In genomic region chr2:105398636-105399084, GRCm38 (mm10) we compare ENCODE assay signal across 8 mouse cellular contexts. TPM values are rescaled to one million over a fixed set of nuclear protein-coding genes. Genes with fewer than 3 reads are reported as not detected.
A peak's percentile ranks its signal among the peaks of the same experiment; 100 is the strongest.
DNase-seq lines count a peak whose midpoint lies in the region; ATAC-seq lines count a peak whose summit lies in the region.

No protein-coding gene starts in this region.

- peaks cover 15% of the 10 kb centered on the region for H3K4me1 ChIP-seq in forebrain, embryonic 14.5 days (ENCODE audit: control insufficient read depth, insufficient read depth, low read length)
- H3K4me1 ChIP-seq in hindbrain, embryonic 16.5 days (ENCODE audit: control insufficient read depth, insufficient read depth, low read depth, low read length) = peaks cover 8% of the 10 kb centered on the region
- peaks cover 57% of the 10 kb centered on the region for H3K4me1 ChIP-seq in liver, embryonic 12.5 days

- peak; percentile 33 for DNase-seq in gastrocnemius, adult 18-20 months (ENCODE audit: low spot score)
- DNase-seq in gastrocnemius, postnatal 25 days = no peak
- peak; percentile 51 for DNase-seq in forebrain, embryonic 14.5 days (ENCODE audit: low spot score)
- DNase-seq in naive thymus-derived CD4-positive, alpha-beta T cell, adult 2 months (ENCODE audit: low read depth) = peak; percentile 61
- peak; percentile 47 for DNase-seq in urinary bladder, postnatal 14 days (ENCODE audit: low spot score)

- no peaks in the 10 kb centered on the region for H3K27me3 ChIP-seq in forebrain, embryonic 14.5 days (replicated peaks; ENCODE audit: control insufficient read depth, insufficient read depth, low read length)
- no peaks in the 10 kb centered on the region; the same call in 1 of the 2 replicates for H3K27me3 ChIP-seq in hindbrain, embryonic 16.5 days (replicated peaks; ENCODE audit: control insufficient read depth, insufficient read depth, low read length)
- H3K27me3 ChIP-seq in liver, embryonic 12.5 days (replicated peaks) = peaks cover 19% of the 10 kb centered on the region

- H3K9me3 ChIP-seq in forebrain, embryonic 14.5 days (replicated peaks; ENCODE audit: control insufficient read depth, low read length) = no peaks in the 10 kb centered on the region
- H3K9me3 ChIP-seq in hindbrain, embryonic 16.5 days (ENCODE audit: control insufficient read depth, low read length) = no peaks in the 10 kb centered on the region
- no peaks in the 10 kb centered on the region for H3K9me3 ChIP-seq in liver, embryonic 12.5 days (replicated peaks)

- peak overlapping the region; percentile 95 for H3K4me2 ChIP-seq in forebrain, embryonic 14.5 days (ENCODE audit: low read length)
- peak overlapping the region; percentile 93 for H3K4me2 ChIP-seq in hindbrain, embryonic 16.5 days (ENCODE audit: low read length)
- peak overlapping the region; percentile 97 for H3K4me2 ChIP-seq in liver, embryonic 12.5 days

- peak; percentile 57 for ATAC-seq in activated CD4-positive, CD25-positive, alpha-beta regulatory T cell, adult 4 months
- ATAC-seq in forebrain, embryonic 14.5 days = peak; percentile 52
- no peak; the same call in 1 of the 2 replicates for ATAC-seq in hindbrain, embryonic 16.5 days
- ATAC-seq in liver, embryonic 12.5 days = peak; percentile 48

- peak overlapping the region; percentile 85 for H3K9ac ChIP-seq in forebrain, embryonic 14.5 days (ENCODE audit: low read length)
- H3K9ac ChIP-seq in hindbrain, embryonic 16.5 days (ENCODE audit: low read depth, low read length) = peak overlapping the region; percentile 81
- H3K9ac ChIP-seq in liver, embryonic 12.5 days = peak overlapping the region; percentile 85

- peak overlapping the region; percentile 88 for H3K27ac ChIP-seq in forebrain, embryonic 14.5 days (ENCODE audit: low read depth, low read length)
- H3K27ac ChIP-seq in hindbrain, embryonic 16.5 days (ENCODE audit: low read depth, low read length) = peak overlapping the region; percentile 79
- H3K27ac ChIP-seq in liver, embryonic 12.5 days = peak overlapping the region; percentile 89

- H3K36me3 ChIP-seq in forebrain, embryonic 14.5 days (ENCODE audit: control insufficient read depth, insufficient read depth, low read length) = peaks cover 5% of the 10 kb centered on the region; the same call in 1 of the 2 replicates
- no peaks in the 10 kb centered on the region for H3K36me3 ChIP-seq in hindbrain, embryonic 16.5 days (ENCODE audit: control insufficient read depth, insufficient read depth, low read length)
- peaks cover 13% of the 10 kb centered on the region for H3K36me3 ChIP-seq in liver, embryonic 12.5 days

- peak overlapping the region; percentile 67 for H3K4me3 ChIP-seq in forebrain, embryonic 14.5 days (ENCODE audit: low read depth, low read length)
- H3K4me3 ChIP-seq in hindbrain, embryonic 16.5 days (ENCODE audit: low read length) = peak overlapping the region; percentile 73
- H3K4me3 ChIP-seq in liver, embryonic 12.5 days = peak overlapping the region; percentile 81

- under 1% methylated on average over 31 of the region's 31 CpGs for WGBS in forebrain, embryonic 14.5 days
- 0% methylated on average over 31 of the region's 31 CpGs for WGBS in hindbrain, embryonic 16.5 days
- WGBS in liver, embryonic 12.5 days (ENCODE audit: insufficient replicate concordance) = 0% methylated on average over 31 of the region's 31 CpGs

RNA-seq across cellular contexts. Expression of gene Rcn1, which starts 0.5 kb away (rescaled TPM):
- 1 to 10 TPM; 5.1 to 5.4 TPM for total RNA-seq in gastrocnemius, adult 18-20 months (2021)
- 10 to 100 TPM; 11.6 to 15.9 TPM for total RNA-seq in gastrocnemius, postnatal 25 days (2021)
- polyA plus RNA-seq in activated CD4-positive, CD25-positive, alpha-beta regulatory T cell, adult 4 months (2017; shearing (Covaris generic)) = 10 to 100 TPM; 10.1 to 11.2 TPM
- polyA plus RNA-seq in forebrain, embryonic 14.5 days (2014; fragmentation: Nextera tagmentation; extraction: Ambion mirVana) = 33.9 and 39.6 TPM in 2 replicates
- 76.2 and 80.0 TPM in 2 replicates for polyA plus RNA-seq in hindbrain, embryonic 16.5 days (2015; fragmentation: Nextera tagmentation; extraction: Ambion mirVana)
- polyA plus RNA-seq in liver, embryonic 12.5 days (2016; fragmentation: Nextera tagmentation; extraction: Ambion mirVana) = 45.8 and 47.0 TPM in 2 replicates
